Mouse (Mus musculus): ENCODE results near the gene Akap1.
"Not testable (repeated sequence)": the region's sequence is repeated elsewhere in the genome, so short reads cannot be mapped to it uniquely, and the experiment has no call there.

Gene Akap1

GRCm38 (mm10) chr11:88864458-88865197 lies at the start of gene Akap1:
Gene Akap1 (minus strand): TSS chr11:88864586.
- DNase-seq (ENCODE audit: low spot score in 2 of 2): peak; percentile 93 to 95

GRCm38 (mm10) chr11:88909388-88910036 lies 45.1 kb upstream of the Akap1 start:
- DNase-seq (ENCODE audit: low spot score in 2 of 2): no peak

GRCm38 (mm10) chr11:88908557-88909211 lies 44.3 kb upstream of the Akap1 start:
- DNase-seq (ENCODE audit: low spot score in 2 of 2): peak in 1 of 2 experiments; percentile 34

DNA sequence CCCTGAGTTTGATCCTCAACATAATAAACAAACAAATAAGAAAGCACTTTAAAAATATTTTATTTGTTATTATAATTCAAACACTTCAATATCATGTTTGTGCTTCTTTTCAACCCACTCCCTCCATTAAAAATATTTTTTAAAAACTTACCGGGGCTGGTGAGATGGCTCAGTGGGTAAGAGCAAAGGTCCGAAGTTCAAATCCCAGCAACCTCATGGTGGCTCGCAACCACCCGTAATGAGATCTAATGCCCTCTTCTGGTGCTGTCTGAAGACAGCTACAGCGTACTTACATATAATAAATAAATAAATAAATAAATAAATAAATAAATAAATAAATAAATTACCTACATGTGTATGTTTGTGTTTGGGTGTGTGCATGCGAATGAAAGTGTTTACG lies 43.5 kb upstream of the Akap1 start:
- no peak for DNase-seq (ENCODE audit: low spot score in 2 of 2)

- DNase-seq (ENCODE audit: low spot score in 2 of 2): no peak
Measured at GRCm38 (mm10) chr11:88905621-88906020, 41.2 kb upstream of the Akap1 start.

GRCm38 (mm10) chr11:88904080-88904479 lies 39.7 kb upstream of the Akap1 start:
- DNase-seq (ENCODE audit: low spot score in 2 of 2): no peak

- no peak for DNase-seq (ENCODE audit: low spot score in 2 of 2)
Measured at GRCm38 (mm10) chr11:88902762-88903161, 38.4 kb upstream of the Akap1 start.

GRCm38 (mm10) chr11:88901341-88901802 lies 37.0 kb upstream of the Akap1 start:
- DNase-seq (ENCODE audit: low spot score in 2 of 2): no peak

DNA sequence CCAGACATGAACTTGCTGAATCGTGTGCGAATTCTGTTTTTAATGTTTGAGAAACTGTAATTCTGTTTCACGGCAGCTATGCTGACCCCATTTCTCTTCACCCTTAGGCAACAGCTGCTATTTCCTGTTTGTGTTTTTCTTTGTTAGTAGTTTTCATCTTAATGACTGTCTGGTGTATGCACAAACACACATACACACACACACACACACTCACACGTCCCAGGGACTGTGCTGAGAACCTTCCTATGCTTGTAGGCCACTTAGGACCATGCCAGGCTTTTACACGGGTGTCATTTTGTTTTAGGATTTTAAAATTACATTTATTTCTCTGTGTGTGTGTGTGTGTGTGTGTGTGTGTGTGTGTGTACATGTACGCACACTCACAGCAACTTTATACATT lies 35.2 kb upstream of the Akap1 start:
- DNase-seq (ENCODE audit: low spot score in 2 of 2): no peak

- no peak for DNase-seq (ENCODE audit: low spot score in 2 of 2)
Measured at GRCm38 (mm10) chr11:88898380-88898763, 34.0 kb upstream of the Akap1 start.

- no peak for DNase-seq (ENCODE audit: low spot score in 2 of 2)
Measured at GRCm38 (mm10) chr11:88897624-88898379, 33.4 kb upstream of the Akap1 start.

GRCm38 (mm10) chr11:88895800-88896232 lies 31.4 kb upstream of the Akap1 start:
- DNase-seq (ENCODE audit: low spot score in 2 of 2): peak; percentile 16 to 41

DNA sequence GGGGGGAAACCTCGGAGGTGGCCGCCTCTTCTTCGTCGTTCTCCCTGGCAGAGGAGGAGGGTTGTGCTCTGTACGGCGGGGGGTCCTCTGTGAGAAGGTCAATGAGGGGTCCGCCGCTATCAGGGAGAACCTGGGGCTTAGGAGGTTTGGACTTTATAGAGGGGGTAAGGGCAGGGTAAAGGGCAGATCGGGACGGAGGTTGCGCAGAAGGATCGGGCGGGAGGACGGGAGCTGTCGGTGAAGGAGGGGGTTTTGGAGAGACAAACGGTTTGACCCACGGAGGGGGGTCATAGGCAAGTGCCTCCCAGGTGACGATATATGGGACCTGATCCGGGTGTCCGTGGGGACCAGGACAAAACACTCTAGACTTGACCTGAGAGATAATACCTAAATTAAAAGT lies 30.8 kb upstream of the Akap1 start:
- not testable (repeated sequence) for DNase-seq (ENCODE audit: low spot score in 2 of 2)

GRCm38 (mm10) chr11:88894279-88894678 lies 29.9 kb upstream of the Akap1 start:
- not testable (repeated sequence) for DNase-seq (ENCODE audit: low spot score in 2 of 2)

- peak in 1 of 2 experiments; percentile 18 for DNase-seq (ENCODE audit: low spot score in 2 of 2)
Measured at GRCm38 (mm10) chr11:88893501-88893900, 29.1 kb upstream of the Akap1 start.

DNA sequence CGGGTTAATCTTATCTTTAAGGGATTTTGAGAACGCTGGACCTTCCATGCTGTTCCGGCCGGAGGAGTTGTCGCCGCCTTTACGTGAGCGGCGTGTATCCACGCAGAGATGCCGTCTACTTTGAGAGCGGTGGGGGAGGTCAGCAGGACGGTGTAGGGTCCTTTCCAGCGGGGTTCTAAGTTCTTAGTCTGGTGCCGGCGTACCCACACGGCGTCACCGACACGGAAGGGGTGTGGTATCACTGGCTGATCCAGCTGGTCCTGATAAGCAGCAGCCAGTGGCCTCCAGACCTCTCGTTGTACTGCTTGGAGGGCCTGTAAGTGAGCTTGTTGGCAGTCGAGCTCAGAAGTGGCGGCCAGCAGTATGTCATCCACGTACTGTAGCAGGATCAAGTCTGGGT lies 28.4 kb upstream of the Akap1 start:
- not testable (repeated sequence) for DNase-seq (ENCODE audit: low spot score in 2 of 2)

- peak; percentile 62 to 71 for DNase-seq (ENCODE audit: low spot score in 2 of 2)
Measured at GRCm38 (mm10) chr11:88891921-88892561, 27.7 kb upstream of the Akap1 start.

GRCm38 (mm10) chr11:88891446-88891845 lies 27.1 kb upstream of the Akap1 start:
- peak; percentile 27 to 29 for DNase-seq (ENCODE audit: low spot score in 2 of 2)

- not testable (repeated sequence) for DNase-seq (ENCODE audit: low spot score in 2 of 2)
Measured at GRCm38 (mm10) chr11:88890904-88891303, 26.5 kb upstream of the Akap1 start.

DNA sequence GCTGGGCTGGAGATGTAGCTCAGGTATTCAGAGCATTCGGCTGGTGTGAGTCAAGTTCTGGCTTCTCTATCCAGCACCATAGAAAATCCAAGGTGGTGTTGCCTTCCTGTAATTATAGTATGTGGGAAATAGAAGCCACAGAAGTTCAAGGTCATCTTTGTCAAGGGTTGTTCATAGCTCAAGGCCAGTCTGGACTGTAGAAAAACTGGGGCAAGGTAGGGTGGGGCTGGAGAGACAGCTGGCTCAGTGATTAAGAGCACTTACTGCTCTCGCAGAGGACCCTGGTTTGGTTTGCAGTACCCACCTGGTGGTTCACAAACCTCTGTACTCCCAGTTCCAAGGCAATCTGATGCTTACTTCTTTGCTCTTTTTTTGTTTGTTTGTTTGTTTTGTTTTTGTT lies 24.6 kb upstream of the Akap1 start:
- no peak for DNase-seq (ENCODE audit: low spot score in 2 of 2)

DNA sequence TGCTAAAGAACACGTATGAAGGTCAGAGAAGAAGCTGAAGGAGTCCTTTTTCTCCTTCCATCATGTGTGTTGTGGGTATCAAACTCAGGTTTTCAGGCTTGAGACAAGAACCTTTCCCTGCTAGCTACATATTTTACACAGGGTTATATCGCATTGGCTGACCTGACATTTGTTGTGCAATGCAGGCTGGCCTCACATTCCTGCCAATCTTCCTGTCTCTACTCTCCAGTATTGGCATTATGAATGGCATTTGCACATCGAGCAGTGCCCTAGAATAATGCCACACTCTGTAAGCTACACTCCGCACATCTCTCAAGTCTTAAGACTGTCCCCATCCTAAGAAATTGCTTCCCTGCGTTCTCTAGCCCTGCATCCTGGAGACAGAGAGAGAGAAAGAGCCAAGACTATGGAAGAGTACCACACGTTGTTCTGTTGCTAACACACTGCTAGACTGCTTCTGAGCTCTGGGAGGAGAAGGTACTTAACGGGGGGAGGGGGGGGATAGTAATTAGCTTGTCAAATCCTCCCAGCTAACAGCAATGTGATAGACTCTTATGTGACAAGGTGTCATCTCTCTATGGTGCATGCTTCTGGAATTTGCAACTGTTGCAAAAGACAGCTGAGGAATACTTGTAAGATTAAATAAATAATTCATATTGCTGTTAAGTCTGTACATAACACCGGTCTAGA lies 20.1 kb upstream of the Akap1 start:
- DNase-seq (ENCODE audit: low spot score in 2 of 2): no peak

All from right cerebral cortex, postnatal 36 days (tissue).